Mouse (Mus musculus) liver, adult (tissue): ENCODE data around the gene Phf1.

Experiments used
- GATA4 ChIP-seq: IDR thresholded peaks from 2 replicates; pipeline ENCODE4 v1.6.1; 2014; ENCODE audit warnings: mild to moderate bottlenecking, low read length; ENCODE audit not compliant: insufficient replicate concordance

Phf1 gene

DNA sequence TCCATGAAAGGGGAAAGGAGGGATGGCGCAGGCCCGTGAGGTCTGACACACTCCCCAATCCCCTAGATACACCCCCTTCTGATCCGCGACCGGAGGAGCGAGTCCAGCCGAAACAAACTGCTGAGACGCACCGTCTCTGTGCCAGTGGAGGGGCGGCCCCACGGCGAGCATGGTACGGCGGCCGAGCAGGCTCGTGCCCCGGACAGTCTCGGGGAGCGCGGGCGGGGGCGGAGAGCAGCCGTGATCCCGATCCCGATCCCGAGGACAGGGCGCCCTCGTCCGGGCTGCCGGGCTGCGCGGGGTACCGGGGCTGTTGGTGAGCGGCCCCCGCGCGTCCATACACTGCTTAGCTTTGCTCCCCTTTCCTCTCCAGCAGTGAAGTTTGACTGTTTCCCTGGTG lies 13.7 kb downstream of the Phf1 start:
- no peak for TF ChIP-seq GATA4

DNA sequence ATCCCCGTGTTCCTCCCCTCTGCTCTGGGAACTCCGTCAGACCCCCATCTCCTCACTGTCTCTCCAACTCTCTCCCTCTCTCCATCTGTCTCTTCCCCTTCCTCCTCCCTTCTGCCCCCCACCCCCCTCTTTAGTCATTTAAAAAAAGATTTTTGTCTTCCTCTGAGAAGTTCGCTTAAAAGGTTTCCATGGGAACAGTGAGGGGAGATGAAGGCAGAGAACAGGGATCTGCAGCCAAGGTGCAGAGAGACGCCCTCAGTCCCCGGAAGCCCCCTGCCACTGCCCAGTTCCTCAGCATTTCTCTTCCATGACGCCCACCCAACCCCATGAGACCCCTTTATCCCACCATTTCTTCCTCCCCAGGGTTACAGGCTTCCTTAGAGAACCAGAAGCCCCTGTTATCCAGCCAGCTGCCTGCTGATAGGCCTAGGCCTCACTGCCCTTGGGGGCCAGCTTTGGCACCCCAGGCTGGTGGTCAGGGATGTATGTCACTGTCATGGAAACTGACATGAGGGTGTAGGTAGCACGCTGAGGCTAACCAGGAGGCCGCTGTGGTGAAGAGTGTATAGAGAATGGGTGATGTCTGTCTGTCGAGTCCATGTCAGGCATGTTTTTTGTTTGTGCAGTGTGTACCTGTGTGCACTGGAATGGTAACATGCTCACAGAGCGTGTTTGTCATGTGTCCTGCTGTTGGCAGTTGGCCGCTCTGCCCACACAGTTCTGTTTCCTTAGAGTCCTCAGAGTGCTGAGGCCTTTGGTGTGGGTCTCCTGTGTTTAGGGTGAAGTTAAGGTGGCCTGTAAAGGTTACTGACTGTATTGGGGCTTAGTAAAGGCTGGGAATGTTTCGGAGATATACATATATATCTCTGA lies 14.6 kb downstream of the Phf1 start:
- TF ChIP-seq GATA4 = no peak

DNA sequence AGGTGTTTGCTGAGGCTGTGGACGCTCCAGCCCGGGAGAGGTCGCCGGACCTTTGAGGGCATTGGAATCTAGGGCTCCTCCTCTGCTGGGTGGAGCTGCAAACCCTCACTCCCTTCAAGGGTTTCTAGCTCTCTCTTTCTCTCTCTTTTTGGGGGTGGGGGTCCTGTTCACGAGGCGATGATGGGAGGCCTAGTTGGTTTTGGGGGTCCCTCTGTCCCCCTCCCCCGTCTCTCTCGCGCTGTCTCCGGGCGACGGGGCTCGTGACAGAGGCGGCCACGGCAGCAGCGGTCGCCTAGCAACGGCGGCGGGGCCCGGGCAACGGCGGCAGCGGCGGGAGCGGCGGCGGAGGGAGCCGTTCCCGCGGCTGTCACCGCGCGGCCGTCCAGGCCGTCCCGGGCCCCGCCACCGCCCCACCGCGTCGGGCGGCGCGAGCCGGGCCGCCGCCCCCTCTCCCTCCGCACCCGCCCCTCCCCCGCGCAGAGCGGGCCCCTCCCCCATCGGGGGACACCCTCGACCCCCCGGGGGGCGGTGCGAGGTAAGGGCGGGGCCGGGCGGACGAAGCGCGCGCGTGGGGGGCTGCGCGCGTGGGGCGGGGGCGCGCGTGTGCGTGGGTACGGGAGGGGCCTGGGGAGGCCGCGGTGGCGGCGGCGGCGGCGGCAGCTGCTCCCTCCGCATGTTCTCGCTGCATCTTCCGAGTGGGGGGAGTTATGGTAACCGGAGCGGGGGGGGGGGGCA lies 15.6 kb downstream of the Phf1 start:
- TF ChIP-seq GATA4 = no peak

DNA sequence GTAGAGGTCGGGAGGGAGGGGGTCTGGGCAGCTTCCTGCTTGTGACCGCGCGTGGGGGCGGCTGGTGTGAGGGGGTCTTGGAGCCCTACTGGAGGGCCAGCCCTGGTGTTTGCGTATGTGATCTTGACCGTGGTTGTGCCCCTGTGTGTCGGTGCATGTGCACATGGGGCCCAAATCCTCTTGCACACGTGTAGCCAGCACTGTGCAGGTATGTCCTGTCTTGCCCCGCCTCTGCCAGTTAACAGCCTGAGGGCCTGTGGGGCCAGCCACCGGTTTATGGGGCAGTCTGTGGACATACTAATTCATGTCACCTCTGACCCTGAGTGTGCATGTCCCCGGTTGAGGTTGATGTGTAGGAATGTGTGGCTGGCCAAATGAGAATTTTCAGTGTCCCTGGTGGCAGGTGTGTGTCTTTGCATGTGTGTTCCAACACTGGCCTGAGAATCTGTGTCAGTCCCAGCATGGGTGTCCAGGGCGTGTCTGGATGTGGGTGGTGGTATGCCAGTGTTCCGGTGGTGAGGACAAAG lies 16.3 kb downstream of the Phf1 start:
- TF ChIP-seq GATA4 = no peak

DNA sequence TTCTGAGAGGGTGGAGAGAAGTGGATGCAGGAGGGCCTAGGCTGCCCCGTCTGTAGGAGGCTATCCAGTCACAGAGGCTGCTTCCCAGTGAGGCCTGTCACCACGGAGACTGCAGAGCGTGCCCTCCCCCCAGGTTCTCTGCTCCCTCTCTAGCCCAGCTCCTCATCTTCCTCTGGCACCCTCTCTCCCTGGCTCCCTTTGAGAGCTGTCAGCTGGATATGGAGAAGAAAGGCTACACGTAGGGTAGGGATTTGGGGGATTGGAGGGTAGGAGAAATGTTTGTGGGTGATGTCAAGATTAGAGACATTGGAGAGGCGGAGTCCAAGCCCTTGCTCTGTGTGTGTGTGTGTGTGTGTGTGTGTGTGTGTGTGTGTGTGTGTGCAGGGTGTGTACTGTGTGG lies 17.0 kb downstream of the Phf1 start:
- TF ChIP-seq GATA4 = no peak

DNA sequence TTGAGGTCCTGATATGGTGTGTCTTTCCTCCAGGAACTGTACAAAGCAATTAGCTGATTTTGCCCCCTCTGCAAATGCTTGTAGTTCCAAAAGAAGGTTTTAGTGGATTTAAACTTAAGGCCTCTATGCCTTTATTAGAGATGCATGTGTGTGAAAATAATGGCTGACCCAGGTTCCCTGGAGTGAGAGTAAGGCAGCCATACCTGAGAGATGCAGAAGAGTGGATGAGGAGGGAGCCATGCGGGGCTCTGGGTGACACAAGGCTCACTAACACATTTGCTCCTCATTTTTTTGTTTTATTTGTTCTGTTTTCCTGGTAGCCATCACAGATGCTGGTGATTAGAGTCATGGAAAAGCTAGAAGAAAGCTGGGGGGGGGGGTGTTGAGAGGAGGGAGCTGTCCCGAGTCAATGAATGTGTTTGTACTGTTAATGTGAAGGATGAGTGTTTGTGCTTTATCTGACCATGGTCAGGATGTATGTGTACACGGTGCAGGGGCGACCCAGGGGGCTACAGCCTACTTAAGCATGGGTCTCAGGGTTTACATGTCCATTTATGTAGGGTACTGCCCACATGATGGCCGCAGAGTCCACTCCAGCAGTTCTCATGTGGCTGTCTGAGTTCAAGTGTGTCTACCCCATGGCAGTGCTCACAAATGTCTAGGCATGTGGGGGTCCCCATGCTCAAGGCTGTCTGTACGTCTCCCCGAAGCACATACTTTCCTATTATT lies 17.9 kb downstream of the Phf1 start:
- no peak for TF ChIP-seq GATA4

- no peak for TF ChIP-seq GATA4
Observed at GRCm38 (mm10) chr17:26951406-26951805, 18.6 kb downstream of the Phf1 start.

- no peak for TF ChIP-seq GATA4
Observed at GRCm38 (mm10) chr17:26951952-26952877, 19.4 kb downstream of the Phf1 start.

GRCm38 (mm10) chr17:26953201-26953600 lies 20.3 kb downstream of the Phf1 start:
- no peak for TF ChIP-seq GATA4

GRCm38 (mm10) chr17:26953726-26954125 lies 20.9 kb downstream of the Phf1 start:
- TF ChIP-seq GATA4 = no peak

- no peak for TF ChIP-seq GATA4
Observed at GRCm38 (mm10) chr17:26956309-26956708, 23.5 kb downstream of the Phf1 start.

GRCm38 (mm10) chr17:26956895-26957294 lies 24.0 kb downstream of the Phf1 start:
- TF ChIP-seq GATA4 = no peak

DNA sequence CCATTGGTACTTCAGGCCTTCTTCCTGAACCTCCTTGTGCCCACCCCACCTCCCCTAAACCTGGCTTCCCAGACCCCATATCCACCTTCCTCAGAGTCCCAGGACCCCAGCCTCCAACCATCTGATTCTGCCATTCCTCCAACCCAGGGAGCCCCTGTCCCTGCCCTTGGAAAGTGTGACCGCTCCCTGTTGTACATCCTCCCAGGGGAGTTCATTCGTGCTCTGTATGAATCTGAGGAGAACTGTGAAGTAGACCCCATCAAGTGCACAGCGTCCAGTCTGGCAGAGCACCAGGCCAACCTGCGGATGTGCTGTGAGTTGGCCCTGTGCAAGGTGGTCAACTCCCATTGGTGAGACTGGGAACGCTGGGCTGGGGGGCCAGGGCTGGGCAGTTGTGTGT lies 25.0 kb downstream of the Phf1 start:
- TF ChIP-seq GATA4 = no peak

GRCm38 (mm10) chr17:26958880-26959279 lies 26.0 kb downstream of the Phf1 start:
- no peak for TF ChIP-seq GATA4
